Mouse (Mus musculus) testis, adult 2 months (tissue): ENCODE measurements around the gene Mapkapk3.

ENCODE experiments used
- CTCF ChIP-seq: fragments of 200-500 bp; IDR thresholded peaks from 2 replicates; pipeline ENCODE4 v1.5.1; 2012; ENCODE audit warnings: low read depth, mild to moderate bottlenecking, inconsistent platforms, low read length, moderate library complexity; ENCODE audit not compliant: control insufficient read depth, insufficient read depth, insufficient replicate concordance
- POLR2A ChIP-seq: fragments of 200-500 bp; IDR thresholded peaks from 2 replicates; pipeline ENCODE4 v1.6.1; 2012; ENCODE audit warnings: low read depth, mild to moderate bottlenecking, inconsistent platforms, low read length, moderate library complexity; ENCODE audit not compliant: control insufficient read depth

- TF ChIP-seq CTCF (no peak), POLR2A (no peak)
Observed at GRCm38 (mm10) chr9:107288105-107288650, 1.5 kb downstream of the Mapkapk3 start.
